Mouse (Mus musculus): ENCODE measurements around the gene Spon1.
A peak's percentile ranks its signal among the peaks of the same experiment; 100 is the strongest.

The Spon1 gene

GRCm38 (mm10) chr7:113765667-113766497, at the start of gene Spon1:
TSS of gene Spon1 (plus strand) at chr7:113765998.
- DNase-seq (ENCODE audit: low spot score in 2 of 2) = no peak

GRCm38 (mm10) chr7:113721994-113722393, 43.8 kb upstream of the Spon1 start:
- no peak for DNase-seq (ENCODE audit: low spot score in 2 of 2)

GRCm38 (mm10) chr7:113723905-113724304, 41.9 kb upstream of the Spon1 start:
- DNase-seq (ENCODE audit: low spot score in 2 of 2) = no peak

DNA sequence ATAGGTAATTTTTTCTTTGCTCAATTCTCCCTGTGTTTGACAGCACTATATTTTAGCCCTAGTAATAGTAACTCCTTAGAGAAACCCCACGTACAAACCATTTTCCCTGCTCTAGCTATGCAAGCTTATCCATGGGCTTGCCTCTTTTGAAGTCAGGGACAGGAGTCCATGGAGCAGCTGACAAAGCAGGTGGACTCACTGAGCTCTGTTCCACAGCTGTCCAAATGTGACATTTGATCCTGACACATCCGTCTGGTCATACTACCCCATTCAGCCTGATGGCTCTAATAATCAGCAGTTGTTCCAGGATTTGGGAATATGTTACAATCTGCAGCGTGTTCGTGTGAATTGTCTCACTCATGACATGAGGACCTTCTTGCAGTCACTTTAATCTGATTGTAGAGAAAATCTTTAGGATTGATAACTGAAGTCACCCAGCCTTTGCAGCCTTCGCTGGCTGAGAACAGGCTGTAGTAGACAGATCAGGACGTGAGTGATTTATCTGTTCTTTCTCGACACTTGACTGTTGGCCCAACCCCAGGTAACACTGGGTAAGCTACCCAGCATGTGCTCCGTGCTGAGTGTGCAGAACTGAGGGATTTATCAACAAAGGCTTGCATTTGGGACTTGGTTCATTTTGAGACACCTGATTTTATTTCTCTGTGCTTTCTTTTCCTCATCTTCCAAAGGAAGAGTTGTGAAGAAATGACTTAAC, 37.6 kb upstream of the Spon1 start:
- no peak for DNase-seq (ENCODE audit: low spot score in 2 of 2)

- DNase-seq (ENCODE audit: low spot score in 2 of 2) = no peak
Measured at GRCm38 (mm10) chr7:113728926-113729325, 36.9 kb upstream of the Spon1 start.

DNA sequence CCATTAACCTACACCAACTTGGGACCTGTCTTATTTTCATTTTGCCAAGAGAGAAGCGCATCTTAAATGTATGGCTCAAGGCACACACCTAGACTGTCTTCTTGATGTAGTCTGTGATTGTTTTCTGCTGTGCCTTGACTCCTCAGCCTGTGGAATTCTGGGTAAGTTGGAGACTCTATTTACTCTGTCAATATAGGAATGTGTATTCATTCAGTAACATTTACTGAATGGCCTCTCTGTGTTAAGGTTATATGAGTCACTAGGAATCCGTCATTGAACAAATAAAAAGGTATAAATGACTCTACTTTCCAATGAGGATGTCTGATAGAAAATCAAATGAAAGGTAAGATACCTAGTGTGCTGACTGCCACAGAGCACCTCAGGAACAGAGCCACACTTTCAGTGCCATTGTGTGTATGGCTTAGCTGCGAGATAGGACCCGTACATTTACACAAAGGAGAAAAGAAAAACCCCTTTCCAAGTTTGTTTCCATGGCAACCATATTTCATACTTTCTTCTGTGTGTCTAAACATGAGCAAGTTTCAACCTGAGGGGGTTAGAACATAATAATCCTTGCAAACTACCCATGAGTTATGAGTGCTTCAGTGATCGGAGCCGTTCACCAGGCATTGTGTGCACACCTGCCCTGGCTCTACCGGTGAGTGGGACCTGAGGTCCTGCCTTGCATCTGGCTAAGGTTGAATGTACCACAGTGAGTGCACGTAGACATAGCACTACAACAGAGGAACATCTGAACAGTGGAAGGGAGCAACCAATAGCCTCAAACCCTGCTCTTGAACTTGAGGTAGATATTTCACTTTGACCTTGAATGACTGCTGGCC, 35.2 kb upstream of the Spon1 start:
- no peak for DNase-seq (ENCODE audit: low spot score in 2 of 2)

GRCm38 (mm10) chr7:113737790-113738362, 27.9 kb upstream of the Spon1 start:
- DNase-seq (ENCODE audit: low spot score in 2 of 2) = no peak

DNA sequence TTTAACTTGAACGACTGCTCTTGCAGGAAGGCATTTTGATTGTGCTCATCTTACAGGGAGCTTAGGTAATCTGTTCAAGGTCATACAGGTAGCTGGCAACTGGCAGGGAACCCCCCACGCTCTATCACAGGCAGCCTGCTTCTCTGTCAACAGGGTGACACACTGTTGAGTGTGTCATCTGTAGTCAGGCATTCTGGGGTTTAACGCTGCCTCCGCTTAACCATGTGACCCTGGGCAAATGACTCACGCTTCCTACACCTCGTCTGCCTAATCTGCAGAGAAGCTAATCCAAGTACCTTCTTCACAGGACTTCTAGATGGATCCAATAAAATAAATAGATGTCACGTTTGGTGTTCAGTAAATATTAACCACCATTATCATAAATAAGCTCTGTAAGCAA, 26.6 kb upstream of the Spon1 start:
- no peak for DNase-seq (ENCODE audit: low spot score in 2 of 2)

DNA sequence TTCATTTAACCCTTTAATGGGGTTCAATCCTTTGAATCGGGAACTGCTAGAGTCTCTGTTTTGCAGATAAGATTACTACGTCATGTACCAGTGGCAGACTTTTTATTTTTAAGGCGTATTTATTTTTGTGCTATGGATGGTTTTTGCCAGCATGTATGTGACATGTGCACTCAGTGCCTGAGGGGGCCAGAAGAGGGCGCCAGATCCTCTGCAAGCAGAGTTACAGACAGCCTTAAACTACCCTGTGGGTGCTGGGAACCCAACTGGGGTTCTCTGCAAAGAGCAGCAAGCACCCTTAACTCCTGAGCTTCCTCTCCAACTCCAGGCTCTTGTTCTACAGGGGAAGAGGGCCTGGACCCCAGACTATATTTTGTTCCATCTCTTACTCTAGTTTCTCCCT, 23.2 kb upstream of the Spon1 start:
- DNase-seq (ENCODE audit: low spot score in 2 of 2) = no peak

GRCm38 (mm10) chr7:113743982-113744381, 21.8 kb upstream of the Spon1 start:
- DNase-seq (ENCODE audit: low spot score in 2 of 2) = no peak

DNA sequence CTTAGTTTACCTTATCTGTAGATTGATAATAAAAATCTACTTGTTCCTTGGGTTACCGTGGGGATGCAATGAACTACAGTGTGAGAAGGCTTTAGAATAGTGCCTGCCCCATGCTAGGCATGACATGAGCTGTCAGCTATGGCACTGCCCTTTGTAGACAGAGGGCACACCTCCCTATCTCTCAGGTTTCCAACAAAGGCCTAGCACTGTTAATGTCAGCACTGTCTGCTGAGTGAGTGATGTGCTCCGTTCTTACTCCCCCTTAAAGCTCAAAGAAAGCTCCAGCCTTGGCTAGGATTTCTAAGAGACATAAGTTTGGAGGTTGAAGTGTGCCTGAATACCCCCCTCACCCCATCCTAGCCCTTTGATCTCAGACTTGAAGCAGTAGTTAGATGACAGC, 9.2 kb upstream of the Spon1 start:
- no peak for DNase-seq (ENCODE audit: low spot score in 2 of 2)

GRCm38 (mm10) chr7:113759212-113759611, 6.6 kb upstream of the Spon1 start:
- peak in 1 of 2 experiments; percentile 11 for DNase-seq (ENCODE audit: low spot score in 2 of 2)

DNA sequence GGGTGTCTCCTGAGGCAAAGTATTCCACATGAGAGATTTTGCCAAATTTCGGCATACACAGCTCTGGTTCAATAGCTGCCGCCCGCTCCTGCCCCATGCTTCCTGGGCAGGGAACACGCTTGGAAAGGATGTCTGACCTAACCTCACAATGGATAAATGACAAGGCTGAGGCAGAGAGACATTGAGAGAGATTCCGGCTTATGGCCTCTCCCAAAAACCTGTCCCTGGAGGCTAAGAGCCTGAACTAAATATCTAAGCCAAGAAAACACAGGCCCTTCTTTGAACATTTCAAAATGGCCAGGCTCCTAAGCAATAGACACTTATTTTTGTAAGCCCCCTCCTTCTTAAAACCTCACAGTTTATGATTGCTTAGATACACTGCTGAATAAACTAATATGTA, 665 bp upstream of the Spon1 start:
- DNase-seq (ENCODE audit: low spot score in 2 of 2) = no peak

DNA sequence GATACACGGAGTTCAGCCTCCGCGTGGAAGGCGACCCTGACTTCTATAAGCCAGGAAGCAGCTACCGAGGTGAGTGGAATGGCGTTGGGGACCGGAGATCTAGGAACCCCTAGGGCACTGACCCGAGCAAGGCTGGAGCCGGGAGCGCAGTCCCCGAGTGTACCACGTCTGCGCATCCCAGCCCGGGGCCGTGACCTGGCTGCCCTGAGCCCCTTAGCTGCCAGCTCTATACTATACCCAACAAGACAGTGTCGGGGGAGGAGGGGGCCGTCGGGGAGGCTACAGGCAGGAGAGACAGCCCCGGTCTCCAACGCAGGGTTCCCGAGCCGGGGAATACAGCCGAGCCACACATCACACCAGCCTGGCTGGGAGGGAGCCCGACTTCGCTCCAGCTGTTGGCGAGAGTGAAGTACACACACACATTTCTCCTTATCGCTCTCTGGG, 722 bp downstream of the Spon1 start:
- DNase-seq (ENCODE audit: low spot score in 2 of 2) = no peak

DNA sequence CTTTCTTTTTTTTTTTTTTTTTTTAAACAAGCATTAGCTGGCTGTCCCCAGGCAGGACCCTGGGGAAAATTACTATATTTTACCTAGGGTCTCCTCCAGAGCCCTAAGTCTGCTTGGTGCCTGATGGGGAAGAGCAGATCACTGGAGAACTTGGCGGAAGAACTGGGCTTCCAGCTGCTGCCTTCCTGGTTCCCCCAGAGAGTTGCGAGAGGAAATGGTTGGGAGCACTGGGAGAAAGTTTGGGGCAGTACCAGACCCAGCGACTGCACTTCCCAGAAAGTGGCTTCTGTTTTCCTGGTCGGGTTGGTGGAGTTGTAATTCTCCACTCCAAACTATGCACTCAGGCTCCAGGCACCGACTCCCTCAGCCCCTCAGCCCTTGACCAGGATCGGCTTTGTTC, 1.7 kb downstream of the Spon1 start:
- no peak for DNase-seq (ENCODE audit: low spot score in 2 of 2)

DNA sequence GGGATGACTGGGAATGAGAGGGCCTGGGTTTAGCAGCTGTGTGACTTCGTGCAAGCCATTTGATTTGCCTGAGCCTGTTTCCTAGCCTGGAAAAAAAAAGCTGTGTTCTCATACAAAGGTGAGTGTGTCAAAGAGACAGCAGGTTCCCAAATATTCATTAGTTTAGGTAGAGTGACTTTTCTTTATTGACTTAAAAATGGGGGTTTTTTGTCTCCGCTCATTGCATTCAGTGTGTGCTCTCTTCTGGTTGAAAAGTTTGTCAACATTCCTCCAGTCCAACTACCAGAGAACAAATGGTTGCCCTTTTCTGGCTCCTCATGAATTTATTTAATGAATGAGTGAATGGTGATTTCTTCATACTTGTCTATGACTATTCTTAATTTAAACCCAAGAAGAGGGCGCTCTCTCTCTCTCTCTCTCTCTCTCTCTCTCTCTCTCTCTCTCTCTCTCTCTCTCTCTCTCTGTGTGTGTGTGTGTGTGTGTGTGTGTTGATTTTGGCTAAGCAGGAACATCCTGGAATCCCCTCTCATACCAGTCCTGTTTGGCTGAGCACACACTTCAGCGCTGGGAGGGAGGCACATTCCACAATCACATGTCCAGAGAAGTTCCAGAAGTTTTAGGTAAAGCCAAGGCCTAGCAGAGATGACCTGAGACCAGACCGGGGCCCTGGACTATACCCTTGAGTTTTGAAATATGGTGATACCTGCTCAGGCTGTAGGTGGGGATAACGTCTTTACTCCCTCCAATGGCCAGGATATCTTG, 2.6 kb downstream of the Spon1 start:
- no peak for DNase-seq (ENCODE audit: low spot score in 2 of 2)

DNA sequence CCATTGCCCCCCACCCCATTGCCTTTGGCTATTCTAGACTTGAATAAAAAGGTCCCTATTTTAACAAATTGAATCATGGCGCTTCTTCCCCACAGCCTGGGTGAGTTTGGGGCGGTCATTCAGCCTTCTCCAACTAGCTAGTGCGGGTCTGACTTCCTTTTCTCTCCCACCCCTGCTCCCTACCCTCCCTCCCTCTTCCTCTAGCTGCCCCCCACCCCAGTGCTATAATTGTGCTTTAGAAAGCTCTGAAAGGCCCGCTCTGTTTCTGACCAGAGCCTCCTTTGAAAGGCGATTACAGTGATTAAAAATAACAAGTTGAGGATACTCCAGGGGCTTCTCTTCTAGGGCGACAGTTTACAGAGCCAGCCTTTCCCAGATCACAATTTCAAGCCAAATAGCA, 3.5 kb downstream of the Spon1 start:
- no peak for DNase-seq (ENCODE audit: low spot score in 2 of 2)

DNA sequence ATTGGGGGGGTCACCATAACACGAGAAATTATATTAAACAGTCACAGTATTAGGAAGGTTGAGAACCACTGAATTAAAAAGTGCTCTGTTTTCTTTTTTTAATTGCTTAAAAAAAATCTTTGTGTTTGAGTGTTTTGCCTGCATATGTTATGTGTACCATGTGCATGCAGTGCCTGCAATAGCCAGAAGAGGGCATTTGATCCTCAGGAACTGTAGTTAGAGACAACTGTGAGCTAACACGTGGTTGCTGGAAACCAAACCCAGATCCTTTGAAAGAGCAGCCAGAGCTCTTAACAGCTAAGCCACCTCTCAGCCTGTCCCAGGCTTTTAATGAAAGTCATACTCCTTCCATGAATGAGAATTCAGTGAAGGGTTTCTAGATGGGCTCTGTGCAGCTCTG, 6.3 kb downstream of the Spon1 start:
- no peak for DNase-seq (ENCODE audit: low spot score in 2 of 2)

DNA sequence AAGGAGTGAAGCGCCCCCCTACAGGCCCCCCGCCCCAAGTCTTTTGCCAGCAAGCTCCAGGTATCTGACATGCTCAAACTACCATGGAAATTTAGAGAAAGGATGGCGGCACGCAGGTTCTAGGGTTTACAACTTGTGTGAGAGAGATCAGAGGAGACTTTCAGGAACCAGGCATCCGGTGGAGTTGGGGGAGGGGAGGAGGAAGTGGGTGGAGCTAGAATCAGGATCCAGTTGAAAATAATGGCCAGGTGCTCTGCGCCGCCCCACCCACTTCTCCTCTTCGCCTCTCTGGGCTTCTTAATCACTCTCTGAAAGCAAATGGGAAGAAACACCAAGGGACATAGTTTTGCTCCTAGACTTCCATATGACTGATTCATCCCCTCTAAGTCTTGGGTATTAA, 7.6 kb downstream of the Spon1 start:
- DNase-seq (ENCODE audit: low spot score in 2 of 2) = peak; percentile 47 to 51

- DNase-seq (ENCODE audit: low spot score in 2 of 2) = peak; percentile 59 to 69
Measured at GRCm38 (mm10) chr7:113774039-113774438, 8.2 kb downstream of the Spon1 start.

GRCm38 (mm10) chr7:113774906-113775305, 9.1 kb downstream of the Spon1 start:
- no peak for DNase-seq (ENCODE audit: low spot score in 2 of 2)

All from spleen, postnatal 36 days (tissue).